Mouse (Mus musculus) adrenal gland, adult 18-20 months (tissue): Measurements from ENCODE around the gene Tcte2. TPM values are rescaled to one million over a fixed set of nuclear protein-coding genes. Genes with fewer than 3 reads are reported as not detected.

ENCODE experiments used
- DNase-seq, 2 experiments: peaks; one replicate each; pipeline ENCODE4 v3.0.0; 2021 to 2022; ENCODE audit warnings: low spot score in 2 of 2
- total RNA-seq, 2 experiments: library from RNA; stranded (reverse); gene quantifications; 1 replicate in 1 of 2; 2 replicates in 1 of 2; pipeline ENCODE4 v1.2.3; 2021

Tcte2 gene
- total RNA-seq, 2 experiments from 2014 or later, result 4.5 to 6.0 TPM

DNA sequence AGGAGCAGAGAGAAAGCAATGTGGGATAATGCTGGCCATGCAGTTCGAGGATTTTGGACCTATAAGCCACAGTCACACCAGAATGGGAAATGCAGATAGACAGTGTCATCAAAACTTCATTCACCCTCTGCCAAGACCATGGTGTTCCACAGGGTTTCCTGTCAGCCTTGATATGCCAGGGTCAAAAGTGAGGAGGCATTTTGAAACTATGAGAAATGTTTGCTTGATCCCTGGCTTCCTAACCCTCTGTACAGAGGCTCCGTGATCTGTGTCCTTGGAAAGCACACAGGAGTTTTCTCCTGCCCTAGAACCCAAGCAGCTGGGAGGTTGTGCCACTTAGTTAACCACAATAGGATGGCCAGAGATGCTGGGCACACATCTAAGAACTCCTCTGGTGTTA lies 40.3 kb downstream of the Tcte2 start:
- DNase-seq, result no peak

DNA sequence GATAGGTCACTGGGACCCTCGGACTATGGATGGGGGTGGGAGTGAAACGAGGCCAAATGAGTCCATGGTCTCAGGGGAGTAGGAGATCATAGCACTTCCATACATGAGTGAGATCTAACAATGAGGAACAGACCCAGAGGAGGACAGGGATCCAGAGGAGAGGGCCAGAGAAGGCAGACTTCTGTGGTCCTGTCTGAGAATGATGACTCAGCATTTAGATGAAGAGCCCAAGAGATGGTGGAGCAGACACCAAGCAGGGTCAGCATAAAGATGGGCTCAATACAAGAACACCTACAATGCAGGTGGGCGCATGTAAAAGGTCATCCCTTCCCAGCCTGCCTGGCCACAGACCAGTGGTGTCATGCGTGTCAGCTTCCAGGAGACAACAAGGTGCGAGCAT lies 41.4 kb downstream of the Tcte2 start:
- DNase-seq, result no peak

- peak in 1 of 2 experiments; percentile 49 for DNase-seq
Observed at GRCm38 (mm10) chr17:13717428-13717827, 44.2 kb downstream of the Tcte2 start.

DNA sequence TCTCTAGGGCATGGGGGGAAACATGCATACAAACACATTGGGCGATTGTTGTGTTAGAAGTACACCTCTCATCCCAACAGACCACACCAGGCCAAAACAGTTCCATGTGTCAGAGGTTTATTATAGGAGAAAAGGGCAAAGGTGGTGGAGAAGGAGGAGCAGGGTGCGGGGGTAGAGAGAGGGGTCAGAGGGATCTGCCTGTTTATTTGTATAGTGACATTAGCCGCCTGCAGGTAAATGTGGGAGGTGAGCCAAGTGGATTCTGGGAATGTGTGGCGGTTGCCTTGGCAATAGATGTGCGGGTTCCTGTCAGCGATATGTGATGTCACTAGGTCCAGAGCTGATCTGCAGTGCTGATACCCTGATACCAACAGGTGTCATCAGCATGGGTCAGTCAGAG lies 45.3 kb downstream of the Tcte2 start:
- no peak for DNase-seq

DNA sequence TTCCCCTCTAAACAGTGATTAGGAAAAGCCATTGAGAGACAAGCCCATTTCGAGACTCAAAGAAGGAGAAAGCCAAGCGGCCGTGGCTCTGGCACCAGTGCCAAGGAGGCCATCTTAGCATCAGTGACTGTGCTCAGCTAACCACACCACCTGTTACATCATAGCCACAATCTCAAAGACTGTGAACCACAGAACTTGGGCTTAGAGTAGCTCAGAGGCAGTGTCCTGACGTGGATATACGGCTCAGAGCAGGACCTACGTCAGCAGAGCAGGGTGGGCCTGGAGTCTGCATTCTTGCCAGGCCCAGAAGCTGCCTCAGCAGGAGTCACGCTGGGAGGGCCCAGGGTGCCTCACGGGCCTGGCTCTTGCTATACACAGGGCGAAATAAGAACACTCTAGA lies 46.1 kb downstream of the Tcte2 start:
- no peak for DNase-seq

DNA sequence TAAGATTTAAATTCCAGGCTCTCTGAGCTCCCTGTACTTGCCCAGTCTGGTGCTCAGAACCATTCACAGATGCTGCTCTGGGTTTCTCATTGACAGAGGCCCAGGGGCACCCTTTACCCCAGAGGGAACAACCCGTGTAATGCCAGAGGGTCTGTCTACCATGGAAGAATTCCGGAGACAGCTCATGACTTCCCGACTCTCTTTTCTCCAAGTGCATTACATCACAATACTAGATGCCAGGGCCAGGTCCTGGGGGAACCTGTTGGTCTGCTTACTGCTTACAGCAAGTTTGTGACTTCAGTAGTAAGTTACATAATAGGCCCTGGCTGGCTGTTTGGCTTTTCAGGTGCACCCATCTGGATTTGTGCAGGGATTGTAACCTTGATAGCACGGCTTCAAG lies 47.0 kb downstream of the Tcte2 start:
- no peak for DNase-seq

DNA sequence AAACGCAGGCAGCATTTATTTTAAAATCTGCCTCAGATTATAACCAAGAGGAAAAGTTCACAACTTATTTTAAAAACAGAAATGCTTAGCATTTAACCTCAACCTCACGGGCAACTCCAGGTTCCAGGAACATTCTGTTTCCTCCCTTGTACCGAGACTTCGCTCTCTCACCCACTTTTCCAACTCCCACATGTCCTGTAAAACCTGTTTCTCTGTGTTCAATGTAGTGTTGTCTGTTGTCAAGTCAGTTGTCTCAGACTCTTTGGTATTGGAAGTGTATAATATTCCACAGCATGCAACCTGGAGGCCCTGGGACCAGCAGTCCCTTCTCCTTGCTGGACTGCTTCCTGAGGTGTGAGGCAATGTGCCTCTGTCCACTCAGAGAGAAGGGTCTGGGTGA lies 47.5 kb downstream of the Tcte2 start:
- DNase-seq, result no peak

- DNase-seq, result no peak
Observed at GRCm38 (mm10) chr17:13712518-13712917, 49.1 kb downstream of the Tcte2 start.

DNA sequence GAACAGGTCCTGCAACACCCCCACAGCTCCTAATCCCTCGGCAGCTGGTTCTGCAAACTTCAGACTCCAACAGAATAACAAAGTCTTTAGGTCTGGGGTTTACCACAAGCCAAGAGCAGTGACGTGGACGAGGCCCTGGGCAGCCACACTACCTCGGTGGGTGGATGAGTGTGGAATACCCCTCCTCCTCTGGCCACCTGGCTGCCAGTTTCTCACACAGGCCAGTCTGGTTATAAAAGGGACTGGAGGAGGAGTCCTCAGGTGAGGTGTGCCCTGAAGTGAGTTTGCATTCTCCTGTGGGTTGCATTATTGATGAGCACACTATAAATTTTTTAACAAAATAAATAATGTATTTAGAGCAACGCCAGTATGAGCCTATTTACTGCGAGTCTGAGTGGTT lies 49.5 kb downstream of the Tcte2 start:
- DNase-seq, result no peak

DNA sequence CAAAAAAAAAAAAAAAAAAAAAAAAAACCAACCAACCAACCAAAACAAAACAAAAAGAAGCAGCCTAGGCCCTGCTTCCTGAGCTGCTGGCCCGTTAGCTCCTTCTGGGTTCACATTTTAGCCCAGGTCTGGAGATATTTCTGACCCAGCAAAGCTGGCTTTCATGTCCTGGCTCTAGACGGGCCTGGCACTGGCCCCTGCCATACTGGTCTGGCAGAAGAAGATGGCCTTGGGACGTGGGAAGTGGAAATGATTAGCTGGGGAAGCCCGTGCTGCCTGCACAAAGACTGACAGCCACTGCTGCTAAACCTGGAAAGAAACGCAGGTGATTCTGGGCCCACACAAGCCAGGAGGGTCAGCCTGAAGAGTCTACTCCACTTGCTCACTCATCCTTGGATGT lies 50.5 kb downstream of the Tcte2 start:
- no peak for DNase-seq

DNA sequence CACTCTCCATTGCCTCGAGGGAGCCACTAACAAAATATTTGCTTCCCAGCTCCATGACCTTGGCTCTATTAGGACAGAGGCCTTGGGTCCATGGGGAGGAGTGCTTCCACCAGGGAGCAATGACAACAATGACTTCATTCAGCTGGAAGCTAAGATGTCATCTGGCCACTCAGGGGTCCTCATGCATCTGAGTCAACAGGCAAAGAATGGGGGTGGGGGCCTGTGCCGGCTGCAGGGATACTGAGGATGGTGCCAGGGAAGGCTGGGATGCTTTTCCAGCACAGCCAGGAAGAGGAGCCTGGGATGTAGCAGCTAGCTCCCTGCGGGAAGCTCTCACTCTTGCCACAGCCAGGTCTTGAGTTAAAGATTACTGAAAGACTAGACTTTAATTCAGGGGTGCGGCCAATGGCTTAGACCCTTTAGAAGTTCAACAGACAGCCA lies 56.1 kb downstream of the Tcte2 start:
- no peak for DNase-seq

GRCm38 (mm10) chr17:13703611-13704320 lies 57.9 kb downstream of the Tcte2 start:
- no peak for DNase-seq

DNA sequence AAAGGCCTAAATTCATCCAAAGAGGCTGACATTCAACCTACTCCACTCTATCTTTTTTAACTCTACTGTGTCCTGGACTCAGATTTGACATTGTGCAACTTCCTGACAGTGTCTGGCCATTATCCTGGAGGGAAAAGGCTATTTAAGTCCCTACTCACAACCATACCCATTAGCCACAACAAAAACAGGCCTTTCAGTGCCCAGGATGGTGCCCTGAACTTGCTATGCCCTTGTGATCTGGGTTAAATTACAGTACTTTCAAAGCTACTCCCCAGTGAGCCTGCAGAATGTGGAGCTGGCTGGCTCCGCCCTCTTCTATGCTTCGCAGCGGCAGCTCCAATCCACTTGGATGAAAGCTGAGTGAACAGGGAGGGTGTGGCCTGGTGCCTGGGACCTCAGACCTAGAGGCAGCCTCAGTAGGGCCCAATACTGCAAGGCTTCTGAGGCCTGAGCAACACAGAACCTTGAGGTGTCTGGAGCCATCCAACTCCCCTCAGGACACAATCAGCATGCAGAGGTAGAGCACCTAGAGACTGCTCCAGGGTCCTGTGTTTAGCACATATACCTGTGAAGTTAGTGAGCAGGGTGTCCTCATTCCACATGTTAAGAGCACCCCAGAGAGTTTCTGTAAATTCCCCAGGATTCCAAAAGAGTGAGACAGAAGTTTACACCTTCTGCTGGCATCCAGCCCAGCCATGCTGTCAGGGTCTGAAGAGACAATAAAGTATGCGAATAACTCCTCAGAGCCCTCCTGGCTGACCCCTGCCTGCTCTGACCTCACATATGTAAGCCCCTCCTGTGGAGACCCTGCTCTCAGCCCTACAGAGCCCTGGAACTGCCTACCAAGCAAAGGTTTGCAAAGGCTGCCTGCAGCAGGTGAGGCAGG lies 61.3 kb downstream of the Tcte2 start:
- no peak for DNase-seq

GRCm38 (mm10) chr17:13699716-13700115 lies 61.9 kb downstream of the Tcte2 start:
- DNase-seq, result no peak

- DNase-seq, result no peak
Observed at GRCm38 (mm10) chr17:13698194-13698593, 63.4 kb downstream of the Tcte2 start.

- no peak for DNase-seq
Observed at GRCm38 (mm10) chr17:13697646-13698045, 64.0 kb downstream of the Tcte2 start.

DNA sequence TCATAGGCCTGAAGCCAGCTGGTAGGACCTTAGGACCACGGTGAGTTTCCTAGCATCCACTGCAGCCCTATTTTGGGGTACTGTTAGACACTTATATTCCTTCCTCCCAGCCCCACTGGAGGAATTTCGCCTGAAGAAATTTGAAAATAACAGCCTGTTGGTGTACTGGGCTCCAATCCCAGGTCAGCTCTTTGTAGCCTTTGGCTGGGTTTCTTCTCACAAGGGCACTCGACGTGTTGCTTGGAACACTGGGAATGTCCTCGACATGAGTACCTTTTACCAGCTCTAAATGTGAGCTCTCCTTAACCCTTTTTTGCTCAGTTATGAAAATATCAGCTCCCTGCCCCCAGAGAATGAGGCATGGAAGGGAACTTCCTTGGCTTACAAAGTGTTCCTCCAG lies 65.7 kb downstream of the Tcte2 start:
- no peak for DNase-seq

- no peak for DNase-seq
Observed at GRCm38 (mm10) chr17:13695211-13695610, 66.4 kb downstream of the Tcte2 start.

GRCm38 (mm10) chr17:13694181-13694580 lies 67.4 kb downstream of the Tcte2 start:
- no peak for DNase-seq

DNA sequence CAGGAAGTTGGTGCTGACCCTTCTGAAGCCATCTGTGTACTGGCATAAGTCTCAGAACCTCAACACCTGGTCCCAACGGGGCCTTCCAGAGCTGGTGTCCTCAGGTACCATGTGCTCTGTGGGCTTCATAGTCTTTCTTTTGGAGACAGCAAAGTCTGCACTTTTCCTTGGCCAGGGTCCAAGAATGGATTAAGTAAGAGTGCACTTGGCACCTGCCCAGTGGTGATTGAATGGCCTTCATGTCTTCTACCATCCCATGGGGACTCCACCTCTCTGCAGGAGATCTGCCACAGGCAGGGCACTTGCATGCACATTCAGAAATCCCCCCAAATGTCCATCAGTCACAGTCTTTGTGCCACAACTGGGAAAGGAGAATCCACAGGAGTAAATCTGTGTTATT lies 74.0 kb downstream of the Tcte2 start:
- no peak for DNase-seq

- DNase-seq, result no peak
Observed at GRCm38 (mm10) chr17:13687086-13687485, 74.5 kb downstream of the Tcte2 start.

GRCm38 (mm10) chr17:13685621-13686020 lies 76.0 kb downstream of the Tcte2 start:
- DNase-seq, result no peak
